Mouse (Mus musculus) spleen, embryonic (tissue): ENCODE data around the gene Cox7a1.

ENCODE experiments used
- CTCF ChIA-PET: fragments of 350-600 bp; sonication (Branson Sonifier 250); formaldehyde crosslinking; loops from one replicate; lab custom pipeline; 2022; lab: Charles Lee

The Cox7a1 gene

GRCm38 (mm10) chr7:30183879-30184289 is at the start of gene Cox7a1:
TSS of gene Cox7a1 (plus strand) at chr7:30184144.
- CTCF ChIA-PET, result interaction anchor here (0.6 to 2.4 kb wide), 4 partner anchors 10 to 390 kb away, joined by 3 to 12 read pairs (median 8); no protein-coding TSS in a partner anchor

GRCm38 (mm10) chr7:30136826-30137225 is 47.1 kb upstream of the Cox7a1 start:
- CTCF ChIA-PET, result no interaction called here

- CTCF ChIA-PET, result no interaction called here
These were observed 40.8 kb upstream of the Cox7a1 start for GRCm38 (mm10) chr7:30143170-30143554.

GRCm38 (mm10) chr7:30143555-30144209 is 40.3 kb upstream of the Cox7a1 start:
- CTCF ChIA-PET, result no interaction called here

GRCm38 (mm10) chr7:30147011-30147410 is 36.9 kb upstream of the Cox7a1 start:
- CTCF ChIA-PET, result no interaction called here

- CTCF ChIA-PET, result no interaction called here
These were observed 29.9 kb upstream of the Cox7a1 start for GRCm38 (mm10) chr7:30154040-30154439.

GRCm38 (mm10) chr7:30155507-30155906 is 28.4 kb upstream of the Cox7a1 start:
- CTCF ChIA-PET, result no interaction called here

GRCm38 (mm10) chr7:30163113-30163512 is 20.8 kb upstream of the Cox7a1 start:
- CTCF ChIA-PET, result no interaction called here

- CTCF ChIA-PET, result interaction anchor here (0.7 kb wide), 1 partner anchor 111 kb away, joined by 9 read pairs; no protein-coding TSS in a partner anchor
These were observed 19.2 kb upstream of the Cox7a1 start for GRCm38 (mm10) chr7:30164745-30165144.

- CTCF ChIA-PET, result no interaction called here
These were observed 14.9 kb upstream of the Cox7a1 start for GRCm38 (mm10) chr7:30168914-30169582.

- CTCF ChIA-PET, result no interaction called here
These were observed 14.2 kb upstream of the Cox7a1 start, which contains the start of gene Zfp146 for GRCm38 (mm10) chr7:30169583-30170282. TSS of gene Zfp146 (minus strand) at chr7:30169750.

- CTCF ChIA-PET, result no interaction called here
These were observed 13.5 kb upstream of the Cox7a1 start for GRCm38 (mm10) chr7:30170283-30170951.

GRCm38 (mm10) chr7:30176474-30176873 is 7.5 kb upstream of the Cox7a1 start:
- CTCF ChIA-PET, result interaction anchor here (0.6 kb wide), 2 partner anchors 17 to 157 kb away, joined by 3 to 9 read pairs; no protein-coding TSS in a partner anchor

- CTCF ChIA-PET, result no interaction called here
These were observed 5.7 kb upstream of the Cox7a1 start for GRCm38 (mm10) chr7:30178256-30178655.

GRCm38 (mm10) chr7:30181308-30181707 is 2.6 kb upstream of the Cox7a1 start:
- CTCF ChIA-PET, result no interaction called here

- CTCF ChIA-PET, result interaction anchor here (0.6 to 2.4 kb wide), 4 partner anchors 17 to 54 kb away, joined by 3 to 7 read pairs (median 4); partner anchors contain the start of gene Capns1
These were observed 2.0 kb upstream of the Cox7a1 start for GRCm38 (mm10) chr7:30181929-30182328.

- CTCF ChIA-PET, result interaction anchor here (0.7 to 2.4 kb wide), 5 partner anchors 15 to 391 kb away, joined by 3 to 12 read pairs (median 4); partner anchors contain the start of gene Capns1
These were observed 755 bp upstream of the Cox7a1 start for GRCm38 (mm10) chr7:30183189-30183588.

GRCm38 (mm10) chr7:30184641-30185348 is 851 bp downstream of the Cox7a1 start:
- CTCF ChIA-PET, result interaction anchor here (0.6 kb wide), 1 partner anchor 9 kb away, joined by 9 read pairs; no protein-coding TSS in a partner anchor

- CTCF ChIA-PET, result no interaction called here
These were observed 4.6 kb downstream of the Cox7a1 start for GRCm38 (mm10) chr7:30188344-30189115.

GRCm38 (mm10) chr7:30189116-30189491 is 5.2 kb downstream of the Cox7a1 start:
- CTCF ChIA-PET, result interaction anchor here (0.7 kb wide), 1 partner anchor 159 kb away, joined by 12 read pairs; no protein-coding TSS in a partner anchor
